Comparison of ENCODE assay signal across 9 mouse cellular contexts in the genomic region with DNA sequence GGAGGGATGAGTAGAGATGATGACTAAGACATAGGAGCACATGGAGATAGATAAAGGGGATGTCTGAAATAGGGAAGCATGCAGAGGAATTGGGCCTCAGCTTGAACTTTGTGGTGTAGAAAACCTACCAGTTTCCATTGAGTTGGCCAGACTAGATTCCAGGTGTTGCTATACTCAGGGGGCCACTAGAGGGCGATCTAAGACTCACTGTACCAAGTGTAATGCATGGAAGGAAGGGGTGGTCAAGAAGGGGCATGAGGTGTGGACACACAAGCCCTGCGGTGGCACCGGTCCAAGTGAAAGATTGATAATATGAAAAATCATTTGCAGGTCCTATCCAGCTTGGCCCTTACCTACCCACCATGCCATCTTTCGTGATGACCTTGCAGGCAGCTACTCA. TPM values are rescaled to one million over a fixed set of nuclear protein-coding genes. Genes with fewer than 3 reads are reported as not detected.
DNase-seq lines count a peak whose midpoint lies in the region; ATAC-seq and TF ChIP-seq lines count a peak whose summit lies in the region.
"Had no signal": no experiment of that assay in that cellular context is flagged by ENCODE, and none has a peak within 500 bp of the region (broad histone marks: within the 10 kb centered on the region; RNA-seq: fewer than 3 reads in every experiment).

No protein-coding gene starts in this region.

- 49% methylated on average over 4 of the region's 4 CpGs for WGBS in cerebellum, adult 2 months

- H3K27me3 ChIP-seq in ES-Bruce4 (ENCODE audit: control insufficient read depth, insufficient read depth, low read length, poor library complexity, severe bottlenecking), result 0 out of 2 replicates have a peak, but pooled peaks cover 2% of the 10 kb centered on the region
- no peaks in the 10 kb centered on the region for H3K27me3 ChIP-seq in cerebellum, adult 2 months (ENCODE audit: control insufficient read depth, insufficient read depth, low read length)
- H3K27me3 ChIP-seq: limb, embryonic 12.5 days had no signal

- peak; percentile 77 for TF ChIP-seq CTCF in ES-Bruce4 (IDR thresholded peaks at IDR 0.05; ENCODE audit: low read depth, low read length)
- TF ChIP-seq CTCF in cerebellum, adult 2 months (IDR thresholded peaks at IDR 0.05; ENCODE audit: borderline replicate concordance, insufficient read depth, low read depth, low read length), result peak; percentile 78; the same call in 1 of the 2 replicates

- no peak for TF ChIP-seq EP300 in ES-Bruce4 (IDR thresholded peaks at IDR 0.05; ENCODE audit: insufficient read depth, low read depth, low read length)

- no peaks in the 10 kb centered on the region for H3K9me3 ChIP-seq in ES-Bruce4 (replicated peaks; ENCODE audit: control insufficient read depth, insufficient read depth, low read length, poor library complexity, severe bottlenecking)
- H3K9me3 ChIP-seq: limb, embryonic 12.5 days had no signal

- peak; percentile 46 for ATAC-seq in megakaryocyte, adult 5-6 weeks (ENCODE audit: poor library complexity, severe bottlenecking)

- peaks cover 14% of the 10 kb centered on the region; the same call in 1 of the 2 replicates for H3K36me3 ChIP-seq in ES-Bruce4 (ENCODE audit: control insufficient read depth, insufficient read depth, low read length, poor library complexity, severe bottlenecking)

- peaks cover 2% of the 10 kb centered on the region for H3K4me1 ChIP-seq in ES-Bruce4 (ENCODE audit: control insufficient read depth, insufficient read depth, low read length)
- H3K4me1 ChIP-seq in cerebellum, adult 2 months (ENCODE audit: control insufficient read depth, insufficient read depth, low read length), result no peaks in the 10 kb centered on the region

- H3K27ac ChIP-seq in ES-Bruce4 (ENCODE audit: insufficient read depth, low read length), result no peak overlapping the region
- no peak overlapping the region for H3K27ac ChIP-seq in cerebellum, adult 2 months (ENCODE audit: insufficient read depth, low read length)
- H3K27ac ChIP-seq: limb, embryonic 12.5 days had no signal

- DNase-seq in adrenal gland, adult (ENCODE audit: inconsistent age in 2 of 2, low spot score in 1 of 2), result peak; percentile 59 to 93
- DNase-seq in adrenal gland, adult 8-10 months, result no peak
- peak; percentile 60 to 75 for DNase-seq in cerebellum, adult 2 months
- DNase-seq in gastrocnemius, postnatal 14 days, result peak; percentile 57
- peak; percentile 57 to 76 for DNase-seq in layer of hippocampus, postnatal 14 days (ENCODE audit: low spot score in 2 of 2)
- DNase-seq in spleen, postnatal 10 days (ENCODE audit: low spot score in 2 of 2), result peak; percentile 67 to 81

- no peak overlapping the region for H3K9ac ChIP-seq in ES-Bruce4 (ENCODE audit: low read depth, poor library complexity, severe bottlenecking)
- H3K9ac ChIP-seq: limb, embryonic 12.5 days had no signal

- intact Hi-C loops in gastrocnemius, postnatal 14 days (cut with DNase I; ENCODE audit: low total_unique reads), result no loop called here

- no peak for TF ChIP-seq POLR2A in ES-Bruce4 (IDR thresholded peaks at IDR 0.05; ENCODE audit: insufficient read depth, low read length)
- no peak for TF ChIP-seq POLR2A in cerebellum, adult 2 months (IDR thresholded peaks at IDR 0.05; ENCODE audit: borderline replicate concordance, insufficient read depth, low read length)

- no peak overlapping the region for H3K4me3 ChIP-seq in ES-Bruce4 (ENCODE audit: low read depth, low read length)
- no peak overlapping the region for H3K4me3 ChIP-seq in cerebellum, adult 2 months (replicated peaks; ENCODE audit: insufficient read depth, low read depth, low read length)
- H3K4me3 ChIP-seq: limb, embryonic 12.5 days had no signal

RNA-seq across cellular contexts. Expression of gene Slc7a6, which starts 3.2 kb away (rescaled TPM):
- 10 to 100 TPM; 16.9 to 22.5 (median 21.0) TPM for total RNA-seq in adrenal gland, adult 8-10 months (2022)
- polyA plus RNA-seq in ES-Bruce4 (2011; ENCODE audit: insufficient read depth, insufficient read length, low read depth, missing spikeins), result 75.7 and 82.1 TPM in 2 replicates
- polyA plus RNA-seq in cerebellum, adult 2 months (2012; rRNA removed), result 25.4 and 25.8 TPM in 2 replicates
- 1 to 10 TPM; 6.1 to 7.0 TPM for total RNA-seq in gastrocnemius, postnatal 14 days (2021)
- total RNA-seq in layer of hippocampus, postnatal 14 days (2021), result 10 to 100 TPM; 25.7 to 26.3 TPM
- total RNA-seq in megakaryocyte, adult 5-6 weeks (2015), result 9.7 and 10.3 TPM in 2 replicates
- total RNA-seq in megakaryocyte, adult 5-6 weeks (2017), result 7.6 and 9.4 TPM in 2 replicates

RNA-seq across cellular contexts. Expression of gene Pla2g15, which starts 15.3 kb away (rescaled TPM):
- total RNA-seq in adrenal gland, adult 8-10 months (2022), result 10 to 100 TPM; 31.7 to 39.8 (median 35.4) TPM
- 18.0 and 19.6 TPM in 2 replicates for polyA plus RNA-seq in ES-Bruce4 (2011; ENCODE audit: insufficient read depth, insufficient read length, low read depth, missing spikeins)
- 12.1 and 13.1 TPM in 2 replicates for polyA plus RNA-seq in cerebellum, adult 2 months (2012; rRNA removed)
- 1 to 10 TPM; 4.5 to 5.0 TPM for total RNA-seq in gastrocnemius, postnatal 14 days (2021)
- total RNA-seq in layer of hippocampus, postnatal 14 days (2021), result 10 to 100 TPM; 18.5 to 19.4 TPM
- total RNA-seq in megakaryocyte, adult 5-6 weeks (2015), result 13.8 and 15.8 TPM in 2 replicates
- total RNA-seq in megakaryocyte, adult 5-6 weeks (2017), result 12.9 and 15.8 TPM in 2 replicates

RNA-seq across cellular contexts. Expression of gene Esrp2, which starts 28.7 kb away (rescaled TPM):
- 1 to 10 TPM; 2.7 to 5.6 (median 4.7) TPM for total RNA-seq in adrenal gland, adult 8-10 months (2022)
- 10.8 and 13.2 TPM in 2 replicates for polyA plus RNA-seq in ES-Bruce4 (2011; ENCODE audit: insufficient read depth, insufficient read length, low read depth, missing spikeins)
- polyA plus RNA-seq in cerebellum, adult 2 months (2012; rRNA removed), result 0.05 and 0.10 TPM in 2 replicates
- total RNA-seq in gastrocnemius, postnatal 14 days (2021), result not detected
- not detected for total RNA-seq in layer of hippocampus, postnatal 14 days (2021)
- total RNA-seq in megakaryocyte, adult 5-6 weeks (2015), result not detected in 2 replicates
- not detected in 2 replicates for total RNA-seq in megakaryocyte, adult 5-6 weeks (2017)

RNA-seq across cellular contexts. Expression of gene Slc7a6os, which starts 45.3 kb away (rescaled TPM):
- total RNA-seq in adrenal gland, adult 8-10 months (2022), result 10 to 100 TPM; 21.4 to 32.1 (median 28.3) TPM
- 45.1 and 50.3 TPM in 2 replicates for polyA plus RNA-seq in ES-Bruce4 (2011; ENCODE audit: insufficient read depth, insufficient read length, low read depth, missing spikeins)
- 31.6 and 33.7 TPM in 2 replicates for polyA plus RNA-seq in cerebellum, adult 2 months (2012; rRNA removed)
- total RNA-seq in gastrocnemius, postnatal 14 days (2021), result 10 to 100 TPM in 1 of 2 experiments, 1 to 10 TPM in 1; 8.5 to 10.6 TPM
- total RNA-seq in layer of hippocampus, postnatal 14 days (2021), result 10 to 100 TPM; 26.6 to 28.3 TPM
- total RNA-seq in megakaryocyte, adult 5-6 weeks (2015), result 34.1 and 36.0 TPM in 2 replicates
- 24.8 and 34.4 TPM in 2 replicates for total RNA-seq in megakaryocyte, adult 5-6 weeks (2017)

RNA-seq across cellular contexts. Expression of gene Prmt7, which starts 45.3 kb away (rescaled TPM):
- 10 to 100 TPM; 26.2 to 30.4 (median 29.1) TPM for total RNA-seq in adrenal gland, adult 8-10 months (2022)
- polyA plus RNA-seq in ES-Bruce4 (2011; ENCODE audit: insufficient read depth, insufficient read length, low read depth, missing spikeins), result 88.7 and 107 TPM in 2 replicates
- polyA plus RNA-seq in cerebellum, adult 2 months (2012; rRNA removed), result 36.0 and 36.1 TPM in 2 replicates
- total RNA-seq in gastrocnemius, postnatal 14 days (2021), result 10 to 100 TPM; 21.5 to 23.9 TPM
- 10 to 100 TPM; 32.1 to 34.3 TPM for total RNA-seq in layer of hippocampus, postnatal 14 days (2021)
- total RNA-seq in megakaryocyte, adult 5-6 weeks (2015), result 2.7 and 3.7 TPM in 2 replicates
- 10.3 and 11.6 TPM in 2 replicates for total RNA-seq in megakaryocyte, adult 5-6 weeks (2017)
